11 mouse cellular contexts compared by ENCODE assay signal in genomic region chr3:115816328-115817160, GRCm38 (mm10).
DNase-seq lines count a peak whose midpoint lies in the region; ATAC-seq and TF ChIP-seq lines count a peak whose summit lies in the region.
"Had no signal": no experiment of that assay in that cellular context is flagged by ENCODE, and none has a peak within 500 bp of the region (broad histone marks: within the 10 kb centered on the region; RNA-seq: fewer than 3 reads in every experiment).

No protein-coding gene starts in this region.

- H3K27ac ChIP-seq in heart, embryonic 10.5 days, result peak overlapping the region; percentile 83
- H3K27ac ChIP-seq in lung, embryonic 14.5 days (ENCODE audit: low read depth), result peak overlapping the region; percentile 86; the same call in 1 of the 2 replicates
- H3K27ac ChIP-seq in brown adipose tissue, adult 24 weeks (replicated peaks; ENCODE audit: low read depth, low read length), result peak overlapping the region; percentile 100
- peak overlapping the region; percentile 32; the same call in 1 of the 2 replicates for H3K27ac ChIP-seq in liver, embryonic 16.5 days (ENCODE audit: low read length)
- H3K27ac ChIP-seq: midbrain, embryonic 13.5 days; neural tube, embryonic 15.5 days had no signal

- no peaks in the 10 kb centered on the region for H3K27me3 ChIP-seq in heart, embryonic 10.5 days (ENCODE audit: insufficient read depth, poor library complexity, severe bottlenecking)
- no peaks in the 10 kb centered on the region for H3K27me3 ChIP-seq in lung, embryonic 14.5 days (ENCODE audit: insufficient read depth, low read length)
- H3K27me3 ChIP-seq in liver, embryonic 16.5 days (ENCODE audit: control insufficient read depth, insufficient read depth, low read depth, low read length), result no peaks in the 10 kb centered on the region
- H3K27me3 ChIP-seq: midbrain, embryonic 13.5 days; neural tube, embryonic 15.5 days had no signal

- intact Hi-C loops in heart, postnatal 36 days (cut with DNase I), result no loop called here

- no peak overlapping the region for H3K4me2 ChIP-seq in lung, embryonic 14.5 days
- H3K4me2 ChIP-seq in liver, embryonic 16.5 days (ENCODE audit: low read depth, low read length), result no peak overlapping the region
- H3K4me2 ChIP-seq: midbrain, embryonic 13.5 days; neural tube, embryonic 15.5 days had no signal

- DNase-seq in heart, embryonic 10.5 days (ENCODE audit: low spot score), result no peak
- no peak for DNase-seq in heart, postnatal 36 days
- DNase-seq in lung, embryonic 14.5 days, result no peak
- no peak for DNase-seq in lung, postnatal 4 days
- no peak for DNase-seq in yolk sac, embryonic 10.5 days (ENCODE audit: low spot score)
- DNase-seq in ovary, postnatal 14 days (ENCODE audit: low spot score), result no peak
- DNase-seq: cerebellum, postnatal 14 days had no signal

- TF ChIP-seq CTCF in lung, embryonic 14.5 days (IDR thresholded peaks at IDR 0.05; ENCODE audit: low read depth), result no peak

- 68% methylated on average over 6 of the region's 6 CpGs for WGBS in heart, embryonic 10.5 days
- WGBS in lung, embryonic 14.5 days, result 74% methylated on average over 6 of the region's 6 CpGs
- 45% methylated on average over 6 of the region's 6 CpGs for WGBS in liver, embryonic 16.5 days (ENCODE audit: insufficient replicate concordance)

- no peaks in the 10 kb centered on the region for H3K9me3 ChIP-seq in heart, embryonic 10.5 days
- H3K9me3 ChIP-seq in lung, embryonic 14.5 days (ENCODE audit: low read depth, low read length), result no peaks in the 10 kb centered on the region
- no peaks in the 10 kb centered on the region for H3K9me3 ChIP-seq in liver, embryonic 16.5 days (replicated peaks; ENCODE audit: control insufficient read depth, low read length)
- H3K9me3 ChIP-seq: midbrain, embryonic 13.5 days; neural tube, embryonic 15.5 days had no signal

- no peak overlapping the region for H3K4me3 ChIP-seq in heart, embryonic 10.5 days
- no peak overlapping the region for H3K4me3 ChIP-seq in lung, embryonic 14.5 days (ENCODE audit: low read depth, low read length)
- no peak overlapping the region for H3K4me3 ChIP-seq in brown adipose tissue, adult 24 weeks (ENCODE audit: insufficient read depth, low read depth, low read length)
- H3K4me3 ChIP-seq in liver, embryonic 16.5 days (ENCODE audit: low read depth, low read length), result no peak overlapping the region
- H3K4me3 ChIP-seq: midbrain, embryonic 13.5 days; neural tube, embryonic 15.5 days had no signal

- peaks cover 62% of the 10 kb centered on the region for H3K4me1 ChIP-seq in heart, embryonic 10.5 days
- 0 out of 2 replicates have a peak, but pooled peaks cover 5% of the 10 kb centered on the region for H3K4me1 ChIP-seq in lung, embryonic 14.5 days (ENCODE audit: insufficient read depth)
- H3K4me1 ChIP-seq in brown adipose tissue, adult 24 weeks (ENCODE audit: control insufficient read depth, insufficient read depth, insufficient read length, low read length), result peaks cover 5% of the 10 kb centered on the region
- peaks cover 28% of the 10 kb centered on the region for H3K4me1 ChIP-seq in liver, embryonic 16.5 days (ENCODE audit: control insufficient read depth, low read depth, low read length)
- H3K4me1 ChIP-seq: midbrain, embryonic 13.5 days; neural tube, embryonic 15.5 days had no signal

- no peak for ATAC-seq in lung, embryonic 14.5 days (ENCODE audit: insufficient read depth)
- ATAC-seq in liver, embryonic 16.5 days (ENCODE audit: low read depth), result no peak
- ATAC-seq: midbrain, embryonic 13.5 days had no signal

- H3K9ac ChIP-seq in lung, embryonic 14.5 days, result no peak overlapping the region
- no peak overlapping the region for H3K9ac ChIP-seq in liver, embryonic 16.5 days (ENCODE audit: low read depth, low read length)
- H3K9ac ChIP-seq: midbrain, embryonic 13.5 days; neural tube, embryonic 15.5 days had no signal

- no peaks in the 10 kb centered on the region for H3K36me3 ChIP-seq in heart, embryonic 10.5 days
- H3K36me3 ChIP-seq in lung, embryonic 14.5 days (ENCODE audit: insufficient read depth), result no peaks in the 10 kb centered on the region
- H3K36me3 ChIP-seq in liver, embryonic 16.5 days (ENCODE audit: control insufficient read depth, insufficient read depth), result no peaks in the 10 kb centered on the region
- H3K36me3 ChIP-seq: midbrain, embryonic 13.5 days; neural tube, embryonic 15.5 days had no signal

Comparison
In these comparisons a context has a peak if more than half of its experiments do, and no peak if none do; other contexts are left out.
1. H3K27ac ChIP-seq: peak in every context shown above with its lines; median percentile 100 in brown adipose tissue, adult 24 weeks; 86 in lung, embryonic 14.5 days; 83 in heart, embryonic 10.5 days; 32 in liver, embryonic 16.5 days.